In the genomic region with DNA sequence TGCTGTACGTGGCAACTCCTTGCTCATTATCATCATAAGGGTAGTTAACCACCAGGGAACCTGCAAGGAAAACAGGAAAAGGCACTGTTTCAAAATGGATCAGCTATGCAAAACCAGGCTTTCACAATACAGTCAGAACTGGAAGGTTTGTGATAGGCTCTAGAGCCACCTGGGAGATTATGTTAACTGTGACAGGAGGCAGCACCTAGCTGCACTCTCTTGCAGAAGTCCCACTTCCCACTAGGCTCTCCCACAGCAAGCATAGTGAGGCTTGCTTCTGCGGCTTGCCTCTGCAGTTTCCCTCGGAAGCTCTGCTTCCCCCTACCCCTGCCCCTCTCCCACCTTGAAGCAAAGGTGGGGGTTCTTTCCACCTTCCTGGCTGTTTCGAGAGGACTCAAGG, we compare ENCODE assay signal across 24 mouse cellular contexts. TPM values are rescaled to one million over a fixed set of nuclear protein-coding genes. Genes with fewer than 3 reads are reported as not detected.
DNase-seq lines count a peak whose midpoint lies in the region; ATAC-seq and TF ChIP-seq lines count a peak whose summit lies in the region.
"Had no signal": no experiment of that assay in that cellular context is flagged by ENCODE, and none has a peak within 500 bp of the region (broad histone marks: within the 10 kb centered on the region; RNA-seq: fewer than 3 reads in every experiment).

No protein-coding gene starts in this region.

- no peaks in the 10 kb centered on the region for H3K79me2 ChIP-seq in CH12.LX (replicated peaks; ENCODE audit: control insufficient read depth, extremely low read depth, insufficient read depth, poor library complexity, severe bottlenecking)

- no peaks in the 10 kb centered on the region for H3K27me3 ChIP-seq in limb, embryonic 13.5 days
- H3K27me3 ChIP-seq in limb, embryonic 10.5 days (ENCODE audit: low read depth, poor library complexity, severe bottlenecking): no peaks in the 10 kb centered on the region
- H3K27me3 ChIP-seq in CH12.LX (replicated peaks): no peaks in the 10 kb centered on the region
- H3K27me3 ChIP-seq: embryonic facial prominence, embryonic 13.5 days; embryonic facial prominence, embryonic 15.5 days; forebrain, embryonic 12.5 days had no signal

- no peak for ATAC-seq in limb, embryonic 13.5 days (ENCODE audit: low FRiP score, low read depth)
- ATAC-seq: CD4-positive, CD25-positive, alpha-beta regulatory T cell, adult 4 months; forebrain, embryonic 14.5 days; forebrain, embryonic 16.5 days had no signal

- no peak overlapping the region for H3K4me2 ChIP-seq in limb, embryonic 13.5 days (replicated peaks)
- H3K4me2 ChIP-seq in CH12.LX (ENCODE audit: insufficient read depth, low read depth, poor library complexity, severe bottlenecking): peak overlapping the region; percentile 83
- H3K4me2 ChIP-seq: embryonic facial prominence, embryonic 13.5 days; embryonic facial prominence, embryonic 15.5 days; forebrain, embryonic 12.5 days had no signal

- TF ChIP-seq POLR2A in CH12.LX (IDR thresholded peaks at IDR 0.05; ENCODE audit: low read depth, low read length): peak; percentile 72

- no peak for DNase-seq in limb, embryonic 10.5 days (ENCODE audit: low spot score)
- peak; percentile 96 for DNase-seq in CH12.LX (ENCODE audit: extremely low read depth)
- DNase-seq in yolk sac, embryonic 10.5 days (ENCODE audit: low spot score): no peak
- no peak for DNase-seq in kidney, postnatal 4 days
- DNase-seq: adrenal gland, adult 2 months; adrenal gland, postnatal 10 days; adrenal gland, postnatal 25 days; B cell, adult 2 months; cerebellum, adult 11 months; cerebellum, adult 18-20 months; cerebellum, adult 8-10 months; cerebellum, adult 9-11 months; cerebellum, postnatal 14 days; cerebellum, postnatal 36 days; embryo, embryonic 11 days had no signal

- H3K9ac ChIP-seq in limb, embryonic 13.5 days: 0 out of 2 replicates have a peak overlapping the region, but pooled peaks have one; percentile 8
- H3K9ac ChIP-seq in CH12.LX (ENCODE audit: insufficient read depth, low read depth): no peak overlapping the region
- H3K9ac ChIP-seq: embryonic facial prominence, embryonic 13.5 days; embryonic facial prominence, embryonic 15.5 days; forebrain, embryonic 12.5 days had no signal

- dilution Hi-C loops in CH12.LX (cut with MboI; ENCODE audit: extremely low pct_ligation_motif_present, extremely low pct_unique_long_range_greater_than_20kb, low sequenced_read_pairs): no loop called here

- no peak; the same call in 1 of the 2 replicates for TF ChIP-seq RAD21 in CH12.LX (IDR thresholded peaks at IDR 0.05; ENCODE audit: low read depth, low read length)

- H3K9me3 ChIP-seq in limb, embryonic 13.5 days: no peaks in the 10 kb centered on the region
- no peaks in the 10 kb centered on the region for H3K9me3 ChIP-seq in limb, embryonic 10.5 days (replicated peaks)
- H3K9me3 ChIP-seq in CH12.LX (replicated peaks; ENCODE audit: low read length): no peaks in the 10 kb centered on the region
- H3K9me3 ChIP-seq: embryonic facial prominence, embryonic 13.5 days; embryonic facial prominence, embryonic 15.5 days; forebrain, embryonic 10.5 days; forebrain, embryonic 12.5 days had no signal

- TF ChIP-seq CTCF in CH12.LX (conservative IDR thresholded peaks at IDR 0.05 in 1 of 2, IDR thresholded peaks at IDR 0.05 in 1 of 2; ENCODE audit: low read depth in 2 of 2, low read length in 2 of 2): no peak; a peak in 1 of 4 replicates

- WGBS in limb, embryonic 13.5 days: 63% methylated on average over 4 of the region's 4 CpGs
- 77% methylated on average over 4 of the region's 4 CpGs for WGBS in limb, embryonic 10.5 days

- no peak overlapping the region for H3K4me3 ChIP-seq in limb, embryonic 13.5 days
- H3K4me3 ChIP-seq in limb, embryonic 10.5 days: no peak overlapping the region
- peak overlapping the region in 1 of 3 experiments; percentile 22 for H3K4me3 ChIP-seq in CH12.LX (replicated peaks in 1 of 3; ENCODE audit: low read depth in 2 of 3, low read length in 2 of 3, poor library complexity in 1 of 3)
- H3K4me3 ChIP-seq: embryonic facial prominence, embryonic 13.5 days; embryonic facial prominence, embryonic 15.5 days; erythroblast, embryonic 14.5 days; forebrain, embryonic 10.5 days; forebrain, embryonic 12.5 days had no signal

- H3K4me1 ChIP-seq in limb, embryonic 13.5 days: 0 out of 2 replicates have a peak, but pooled peaks cover 5% of the 10 kb centered on the region
- no peaks in the 10 kb centered on the region for H3K4me1 ChIP-seq in limb, embryonic 10.5 days
- peaks cover 25 to 67% of the 10 kb centered on the region in 2 experiments for H3K4me1 ChIP-seq in CH12.LX (ENCODE audit: control insufficient read depth in 1 of 2, insufficient read depth in 2 of 2)
- H3K4me1 ChIP-seq: embryonic facial prominence, embryonic 13.5 days; embryonic facial prominence, embryonic 15.5 days; forebrain, embryonic 10.5 days; forebrain, embryonic 12.5 days had no signal

- no peak overlapping the region for H3K27ac ChIP-seq in limb, embryonic 13.5 days
- no peak overlapping the region for H3K27ac ChIP-seq in limb, embryonic 10.5 days
- H3K27ac ChIP-seq in CH12.LX (ENCODE audit: insufficient read depth, low read depth): peak overlapping the region; percentile 58
- H3K27ac ChIP-seq: embryonic facial prominence, embryonic 13.5 days; embryonic facial prominence, embryonic 15.5 days; forebrain, embryonic 10.5 days; forebrain, embryonic 12.5 days had no signal

- H3K36me3 ChIP-seq in limb, embryonic 13.5 days: peaks cover 68% of the 10 kb centered on the region
- H3K36me3 ChIP-seq in limb, embryonic 10.5 days: peaks cover 66% of the 10 kb centered on the region
- peaks cover 0 to 36% of the 10 kb centered on the region in 2 experiments for H3K36me3 ChIP-seq in CH12.LX (replicated peaks in 1 of 2; ENCODE audit: control insufficient read depth in 1 of 2, insufficient read depth in 1 of 2, low read length in 1 of 2)

- in situ Hi-C loops in CH12.LX (cut with MboI; ENCODE audit: low pct_ligation_motif_present, low pct_unique_long_range_greater_than_20kb, low sequenced_read_pairs): no loop called here

- TF ChIP-seq EP300 in CH12.LX (IDR thresholded peaks at IDR 0.05; ENCODE audit: low read length): peak; percentile 100

TF ChIP-seq in CH12.LX, 34 proteins besides CTCF, POLR2A, EP300 and RAD21 (continues in another document):
- peak; percentile 99 for TF ChIP-seq JUN (IDR thresholded peaks at IDR 0.05; ENCODE audit: insufficient read depth, low read depth, low read length)
- no peak for TF ChIP-seq CHD1 (IDR thresholded peaks at IDR 0.05; ENCODE audit: low read depth, low read length)
- TF ChIP-seq ZMIZ1 (IDR thresholded peaks at IDR 0.05; ENCODE audit: low read depth, low read length): no peak; the same call in 1 of the 2 replicates
- TF ChIP-seq NELFE (IDR thresholded peaks at IDR 0.05; ENCODE audit: low read depth, low read length): peak; percentile 51; the same call in 1 of the 2 replicates
- TF ChIP-seq ELF1 (IDR thresholded peaks at IDR 0.05; ENCODE audit: low read depth, low read length): peak; percentile 36; the same call in 1 of the 2 replicates
- TF ChIP-seq MYC (IDR thresholded peaks at IDR 0.05; ENCODE audit: low read depth, low read length): peak; percentile 91
- TF ChIP-seq MEF2A (IDR thresholded peaks at IDR 0.05; ENCODE audit: borderline replicate concordance, low read depth, low read length): peak; percentile 96
- peak; percentile 91 for TF ChIP-seq CHD2 (IDR thresholded peaks at IDR 0.05; ENCODE audit: low read length)
- 0 out of 2 replicates have a peak, but pooled peaks have one; percentile 65 for TF ChIP-seq E2F4 (IDR thresholded peaks at IDR 0.05; ENCODE audit: insufficient replicate concordance, low read depth, low read length)
- peak; percentile 91 for TF ChIP-seq ZNF384 (IDR thresholded peaks at IDR 0.05; ENCODE audit: low read depth, low read length)
- no peak for TF ChIP-seq GABPA (IDR thresholded peaks at IDR 0.05; ENCODE audit: insufficient replicate concordance, low read depth, low read length)
- TF ChIP-seq MAFK (IDR thresholded peaks at IDR 0.05; ENCODE audit: insufficient replicate concordance, low read length): peak; percentile 94
- peak; percentile 98 for TF ChIP-seq ETS1 (conservative IDR thresholded peaks at IDR 0.05; ENCODE audit: low read depth, low read length)
- no peak for TF ChIP-seq KAT2A (IDR thresholded peaks at IDR 0.05; ENCODE audit: insufficient replicate concordance, low read length)
- TF ChIP-seq UBTF (IDR thresholded peaks at IDR 0.05; ENCODE audit: low read depth, low read length): no peak
- peak; percentile 12; the same call in 1 of the 2 replicates for TF ChIP-seq SMC3 (IDR thresholded peaks at IDR 0.05; ENCODE audit: low read depth, low read length)
- TF ChIP-seq NRF1 (IDR thresholded peaks at IDR 0.05; ENCODE audit: low read depth, low read length): no peak
- no peak for TF ChIP-seq PAX5 (IDR thresholded peaks at IDR 0.05; ENCODE audit: low read length)
- TF ChIP-seq IRF4 (IDR thresholded peaks at IDR 0.05; ENCODE audit: low read depth, low read length): peak; percentile 100
- TF ChIP-seq JUND (conservative IDR thresholded peaks at IDR 0.05; ENCODE audit: low read depth, low read length): peak; percentile 100
- no peak for TF ChIP-seq MXI1 (IDR thresholded peaks at IDR 0.05; ENCODE audit: low read depth, low read length)
- peak; percentile 91 for TF ChIP-seq TBP (conservative IDR thresholded peaks at IDR 0.05; ENCODE audit: low read depth, low read length)
- no peak for TF ChIP-seq USF1 (IDR thresholded peaks at IDR 0.05; ENCODE audit: low read depth, low read length)
- TF ChIP-seq POLR2AphosphoS2 (IDR thresholded peaks at IDR 0.05; ENCODE audit: low read depth, low read length): no peak; the same call in 1 of the 2 replicates
- TF ChIP-seq HCFC1 (IDR thresholded peaks at IDR 0.05; ENCODE audit: low read depth, low read length): no peak
- peak; percentile 100 for TF ChIP-seq RCOR1 (conservative IDR thresholded peaks at IDR 0.05; ENCODE audit: low read depth, low read length)
- TF ChIP-seq ZC3H11A (IDR thresholded peaks at IDR 0.05; ENCODE audit: low read depth, low read length): no peak

RNA-seq across cellular contexts. Expression of a gene that starts 40.8 kb away (rescaled TPM):
- polyA plus RNA-seq in limb, embryonic 13.5 days (2015; fragmentation: Nextera tagmentation; extraction: Ambion mirVana): 9.8 and 10.3 TPM in 2 replicates
- polyA plus RNA-seq in limb, embryonic 10.5 days (2016; fragmentation: Nextera tagmentation; extraction: Ambion mirVana): 6.8 and 9.2 TPM in 2 replicates
- total RNA-seq in CH12.LX (2012; rRNA removed) (11.2 and 20.0 TPM in 2 replicates), CH12.LX (2014; rRNA removed) (28.5 and 31.5 TPM in 2 replicates)
- 23.1 and 27.7 TPM in 2 replicates for polyA plus RNA-seq in CH12.LX (2012; ENCODE audit: insufficient read length, low read depth)

RNA-seq across cellular contexts. Expression of a gene that starts 42.6 kb away (rescaled TPM):
- polyA plus RNA-seq in limb, embryonic 13.5 days (2015; fragmentation: Nextera tagmentation; extraction: Ambion mirVana): 22.3 and 24.0 TPM in 2 replicates
- 21.3 and 21.7 TPM in 2 replicates for polyA plus RNA-seq in limb, embryonic 10.5 days (2016; fragmentation: Nextera tagmentation; extraction: Ambion mirVana)
- total RNA-seq in CH12.LX (2012; rRNA removed) (21.2 and 23.8 TPM in 2 replicates), CH12.LX (2014; rRNA removed) (40.2 and 41.2 TPM in 2 replicates)
- 46.6 and 53.9 TPM in 2 replicates for polyA plus RNA-seq in CH12.LX (2012; ENCODE audit: insufficient read length, low read depth)
